Mouse (Mus musculus) myocyte (in vitro differentiated cells): ENCODE data around the gene Dnajb11.

Experiments used
- MAX ChIP-seq: IDR thresholded peaks from one replicate; pipeline ENCODE4 v1.6.1; 2011; ENCODE audit warnings: low read depth, mild to moderate bottlenecking, control low read depth
- POLR2A ChIP-seq: IDR thresholded peaks from one replicate; pipeline ENCODE4 v1.6.1; 2011; ENCODE audit warnings: low read depth, mild to moderate bottlenecking, control low read depth, moderate library complexity; ENCODE audit not compliant: insufficient read length
- POLR2AphosphoS2 ChIP-seq: IDR thresholded peaks from one replicate; pipeline ENCODE4 v1.6.1; 2011; ENCODE audit warnings: low read depth, control low read depth; ENCODE audit not compliant: insufficient read length
- TCF12 ChIP-seq: IDR thresholded peaks from one replicate; pipeline ENCODE4 v1.6.1; 2011; ENCODE audit warnings: mild to moderate bottlenecking, control low read depth; ENCODE audit not compliant: poor library complexity, insufficient read depth, severe bottlenecking
- USF1 ChIP-seq: IDR thresholded peaks from one replicate; pipeline ENCODE4 v1.6.1; 2011; ENCODE audit warnings: low read depth, mild to moderate bottlenecking, control low read depth, moderate library complexity

DNA sequence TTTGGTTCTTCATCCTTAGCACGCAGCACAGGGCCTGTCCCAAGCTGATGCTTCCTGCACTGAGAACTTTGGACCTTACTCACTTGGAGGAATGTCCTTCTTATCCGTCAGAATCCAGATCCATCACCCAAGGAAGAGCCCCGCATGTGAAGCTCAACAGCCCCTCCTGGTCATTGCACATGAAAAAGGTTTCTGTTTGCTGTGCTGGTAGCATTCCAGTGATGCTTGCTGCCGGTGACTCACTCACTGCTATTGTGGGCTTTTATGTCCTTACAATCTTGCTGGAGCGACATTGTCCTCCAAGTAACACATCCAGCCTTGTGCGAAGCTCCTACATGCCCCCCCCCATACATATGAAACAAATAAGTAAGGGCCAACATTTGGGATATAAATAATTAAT lies 55.2 kb downstream of the Dnajb11 start:
- TF ChIP-seq POLR2A = no peak
- TF ChIP-seq TCF12 = no peak
- no peak for TF ChIP-seq MAX
- TF ChIP-seq USF1 = no peak
- no peak for TF ChIP-seq POLR2AphosphoS2
